Mouse (Mus musculus): ENCODE measurements around the gene Perm1. TPM values are rescaled to one million over a fixed set of nuclear protein-coding genes. Genes with fewer than 3 reads are reported as not detected.

Perm1 gene
- polyA plus RNA-seq, 1 experiment from 2014 or later, result 2.3 TPM

GRCm38 (mm10) chr4:156228393-156229024 is 12.8 kb downstream of the Perm1 start:
- peaks cover 48% of the 10 kb centered on the region for H3K36me3 ChIP-seq

GRCm38 (mm10) chr4:156234021-156234501 is 18.4 kb downstream of the Perm1 start:
- peak overlapping the region; percentile 90 for H3K27ac ChIP-seq (replicated peaks)
- ATAC-seq (ENCODE audit: low FRiP score), result peak; percentile 23; the same call in 1 of the 2 replicates
- H3K4me2 ChIP-seq, result peak overlapping the region; percentile 92

More at GRCm38 (mm10) chr4:156228393-156229024, 12.8 kb downstream of the Perm1 start:
- H3K27me3 ChIP-seq (replicated peaks), result no peaks in the 10 kb centered on the region
- peaks cover 12% of the 10 kb centered on the region for H3K4me1 ChIP-seq
- H3K27ac ChIP-seq (replicated peaks), result no peak overlapping the region
- H3K4me3 ChIP-seq (replicated peaks), result no peak overlapping the region
- WGBS, result 24% methylated on average over 12 of the region's 12 CpGs
- no peak overlapping the region for H3K9ac ChIP-seq (replicated peaks)
- H3K9me3 ChIP-seq (replicated peaks), result no peaks in the 10 kb centered on the region
- ATAC-seq (ENCODE audit: low FRiP score), result no peak
- no peak overlapping the region for H3K4me2 ChIP-seq

GRCm38 (mm10) chr4:156234701-156235213 is 19.1 kb downstream of the Perm1 start, which contains the start of gene Plekhn1:
TSS of gene Plekhn1 (minus strand) at chr4:156234857.
- ATAC-seq (ENCODE audit: low FRiP score), result peak; percentile 48
- peak within 1 kb of the TSS; percentile 75 for H3K9ac ChIP-seq (replicated peaks)
- H3K4me1 ChIP-seq, result peaks cover 23% of the 10 kb centered on the region
- peak within 1 kb of the TSS; percentile 94 for H3K27ac ChIP-seq (replicated peaks)
- H3K9me3 ChIP-seq (replicated peaks), result no peaks in the 10 kb centered on the region
- H3K4me2 ChIP-seq, result peak within 1 kb of the TSS; percentile 92
- H3K27me3 ChIP-seq (replicated peaks), result no peaks in the 10 kb centered on the region
- WGBS, result 0% methylated on average over 26 of the region's 48 CpGs
- peak within 1 kb of the TSS; percentile 73 for H3K4me3 ChIP-seq (replicated peaks)
- H3K36me3 ChIP-seq, result peaks cover 56% of the 10 kb centered on the region

More at GRCm38 (mm10) chr4:156234021-156234501, 18.4 kb downstream of the Perm1 start:
- Histone ChIP-seq H3K4me1 (peaks cover 23% of the 10 kb centered on the region), H3K4me3 (replicated peaks) (peak overlapping the region; percentile 73), H3K27me3 (replicated peaks) (no peaks in the 10 kb centered on the region), H3K9me3 (replicated peaks) (no peaks in the 10 kb centered on the region), H3K36me3 (peaks cover 56% of the 10 kb centered on the region), H3K9ac (replicated peaks) (peak overlapping the region; percentile 75)
- WGBS, result 6% methylated on average over 17 of the region's 17 CpGs

GRCm38 (mm10) chr4:156235360-156235770 is 19.7 kb downstream of the Perm1 start:
- no peaks in the 10 kb centered on the region for H3K9me3 ChIP-seq (replicated peaks)
- H3K27me3 ChIP-seq (replicated peaks), result no peaks in the 10 kb centered on the region
- H3K4me3 ChIP-seq (replicated peaks), result peak overlapping the region; percentile 73
- WGBS, result under 1% methylated on average over 15 of the region's 15 CpGs
- peaks cover 56% of the 10 kb centered on the region for H3K36me3 ChIP-seq
- H3K9ac ChIP-seq (replicated peaks), result peak overlapping the region; percentile 60
- H3K4me2 ChIP-seq, result peak overlapping the region; percentile 92
- ATAC-seq (ENCODE audit: low FRiP score), result peak; percentile 42
- peaks cover 23% of the 10 kb centered on the region for H3K4me1 ChIP-seq
- H3K27ac ChIP-seq (replicated peaks), result peak overlapping the region; percentile 94

GRCm38 (mm10) chr4:156235808-156236533 is 20.3 kb downstream of the Perm1 start, which contains the start of gene Noc2l:
TSS of gene Noc2l (plus strand) at chr4:156236010.
- H3K4me1 ChIP-seq, result peaks cover 23% of the 10 kb centered on the region
- H3K4me2 ChIP-seq, result peak within 1 kb of the TSS; percentile 92
- H3K27ac ChIP-seq (replicated peaks), result peak within 1 kb of the TSS; percentile 94
- H3K27me3 ChIP-seq (replicated peaks), result no peaks in the 10 kb centered on the region
- under 1% methylated on average over 81 of the region's 90 CpGs for WGBS
- peak within 1 kb of the TSS; percentile 73 for H3K4me3 ChIP-seq (replicated peaks)
- H3K36me3 ChIP-seq, result peaks cover 56% of the 10 kb centered on the region
- ATAC-seq (ENCODE audit: low FRiP score), result peak; percentile 88
- peak within 1 kb of the TSS; percentile 75 for H3K9ac ChIP-seq (replicated peaks)
- no peaks in the 10 kb centered on the region for H3K9me3 ChIP-seq (replicated peaks)

- Histone ChIP-seq H3K4me3 (replicated peaks) (peak overlapping the region; percentile 73), H3K9me3 (replicated peaks) (no peaks in the 10 kb centered on the region), H3K9ac (replicated peaks) (no peak overlapping the region), H3K27ac (replicated peaks) (peak overlapping the region; percentile 94; the same call in 1 of the 2 replicates), H3K4me2 (peak overlapping the region; percentile 92), H3K4me1 (peaks cover 23% of the 10 kb centered on the region), H3K36me3 (peaks cover 56% of the 10 kb centered on the region), H3K27me3 (replicated peaks) (no peaks in the 10 kb centered on the region)
- 24% methylated on average over 58 of the region's 60 CpGs for WGBS
- no peak for ATAC-seq (ENCODE audit: low FRiP score)
Observed at GRCm38 (mm10) chr4:156236651-156237447, 21.2 kb downstream of the Perm1 start.

GRCm38 (mm10) chr4:156249567-156249966 is 33.9 kb downstream of the Perm1 start:
- Histone ChIP-seq H3K9ac (replicated peaks) (no peak overlapping the region), H3K27me3 (replicated peaks) (peaks cover 17% of the 10 kb centered on the region; the same call in 1 of the 2 replicates), H3K9me3 (replicated peaks) (no peaks in the 10 kb centered on the region), H3K4me3 (replicated peaks) (no peak overlapping the region), H3K36me3 (peaks cover 45% of the 10 kb centered on the region), H3K27ac (replicated peaks) (no peak overlapping the region), H3K4me2 (no peak overlapping the region), H3K4me1 (peaks cover 9% of the 10 kb centered on the region)
- 53% methylated on average over 11 of the region's 11 CpGs for WGBS
- ATAC-seq (ENCODE audit: low FRiP score), result no peak

- H3K9me3 ChIP-seq (replicated peaks), result no peaks in the 10 kb centered on the region
- 64% methylated on average over 8 of the region's 8 CpGs for WGBS
- no peak overlapping the region for H3K4me3 ChIP-seq (replicated peaks)
- no peak overlapping the region for H3K9ac ChIP-seq (replicated peaks)
- H3K4me1 ChIP-seq, result peaks cover 20% of the 10 kb centered on the region
- H3K27me3 ChIP-seq (replicated peaks), result peaks cover 28% of the 10 kb centered on the region
- H3K27ac ChIP-seq (replicated peaks), result no peak overlapping the region
- no peak for ATAC-seq (ENCODE audit: low FRiP score)
- H3K36me3 ChIP-seq, result peaks cover 32% of the 10 kb centered on the region
- no peak overlapping the region for H3K4me2 ChIP-seq
Observed at GRCm38 (mm10) chr4:156251081-156251480, 35.4 kb downstream of the Perm1 start.

- no peak overlapping the region for H3K9ac ChIP-seq (replicated peaks)
- no peak overlapping the region for H3K4me2 ChIP-seq
- peaks cover 22% of the 10 kb centered on the region for H3K36me3 ChIP-seq
- no peaks in the 10 kb centered on the region for H3K9me3 ChIP-seq (replicated peaks)
- no peak overlapping the region for H3K4me3 ChIP-seq (replicated peaks)
- no peak for ATAC-seq (ENCODE audit: low FRiP score)
- peaks cover 28% of the 10 kb centered on the region for H3K27me3 ChIP-seq (replicated peaks)
- 32% methylated on average over 7 of the region's 7 CpGs for WGBS
- no peak overlapping the region for H3K27ac ChIP-seq (replicated peaks)
- H3K4me1 ChIP-seq, result peaks cover 20% of the 10 kb centered on the region
Observed at GRCm38 (mm10) chr4:156252140-156252539, 36.5 kb downstream of the Perm1 start.

- Histone ChIP-seq H3K27ac (replicated peaks) (no peak overlapping the region), H3K36me3 (peaks cover 17% of the 10 kb centered on the region), H3K4me1 (peaks cover 20% of the 10 kb centered on the region), H3K9ac (replicated peaks) (no peak overlapping the region), H3K4me3 (replicated peaks) (no peak overlapping the region), H3K4me2 (no peak overlapping the region), H3K9me3 (replicated peaks) (no peaks in the 10 kb centered on the region), H3K27me3 (replicated peaks) (peaks cover 28% of the 10 kb centered on the region)
- 36% methylated on average over 3 of the region's 3 CpGs for WGBS
- ATAC-seq (ENCODE audit: low FRiP score), result no peak
Observed at GRCm38 (mm10) chr4:156252619-156253018, 37.0 kb downstream of the Perm1 start.

- no peak overlapping the region for H3K9ac ChIP-seq (replicated peaks)
- peaks cover 13% of the 10 kb centered on the region for H3K36me3 ChIP-seq
- no peaks in the 10 kb centered on the region for H3K9me3 ChIP-seq (replicated peaks)
- ATAC-seq (ENCODE audit: low FRiP score), result no peak
- H3K4me3 ChIP-seq (replicated peaks), result no peak overlapping the region
- H3K27ac ChIP-seq (replicated peaks), result no peak overlapping the region
- no peak overlapping the region for H3K4me2 ChIP-seq
- peaks cover 20% of the 10 kb centered on the region for H3K4me1 ChIP-seq
- 40% methylated on average over 7 of the region's 7 CpGs for WGBS
- peaks cover 28% of the 10 kb centered on the region for H3K27me3 ChIP-seq (replicated peaks)
Observed at GRCm38 (mm10) chr4:156253043-156253442, 37.4 kb downstream of the Perm1 start.

Measured in neural tube, embryonic 15.5 days (tissue).